Mouse (Mus musculus) intestine, postnatal 0 days (tissue): ENCODE results near the gene Pacsin2. TPM values are rescaled to one million over a fixed set of nuclear protein-coding genes. Genes with fewer than 3 reads are reported as not detected.

Experiments used
- ATAC-seq: fragments of 200-750 bp; cut with Nextera tagmentation; 2 replicates; pipeline ENCODE4 v1.8.0; 2017; ENCODE audit warnings: mild to moderate bottlenecking, moderate TSS enrichment, moderate library complexity
- H3K27ac ChIP-seq: fragments of 300-500 bp; sonication (generic); 2 replicates; pipeline ENCODE4 v1.5.1; 2014; ENCODE audit warnings: mild to moderate bottlenecking, low read depth, low read length, moderate library complexity
- H3K27me3 ChIP-seq: fragments of 300-500 bp; sonication (generic); replicated peaks from 2 replicates; pipeline ENCODE4 v1.6.1; 2014; ENCODE audit warnings: low read length, mixed read lengths; ENCODE audit not compliant: control insufficient read depth, insufficient read depth
- H3K36me3 ChIP-seq: fragments of 300-500 bp; sonication (generic); 2 replicates; pipeline ENCODE4 v1.6.1; 2014; ENCODE audit warnings: mild to moderate bottlenecking, moderate library complexity; ENCODE audit not compliant: control insufficient read depth, insufficient read depth
- H3K4me1 ChIP-seq: fragments of 300-500 bp; sonication (generic); replicated peaks from 2 replicates; pipeline ENCODE4 v1.6.1; 2014; ENCODE audit warnings: antibody characterized with exemption, low read length, mixed read lengths; ENCODE audit not compliant: control insufficient read depth, insufficient read depth
- H3K4me2 ChIP-seq: fragments of 300-500 bp; sonication (generic); replicated peaks from 2 replicates; pipeline ENCODE4 v1.6.1; 2014; ENCODE audit warnings: low read depth, mild to moderate bottlenecking, moderate library complexity
- H3K4me3 ChIP-seq: fragments of 300-500 bp; sonication (generic); 2 replicates; pipeline ENCODE4 v1.5.1; 2014; ENCODE audit warnings: low read depth, low read length
- H3K9ac ChIP-seq: fragments of 300-500 bp; sonication (generic); 2 replicates; pipeline ENCODE4 v1.6.1; 2014; ENCODE audit warnings: mild to moderate bottlenecking, low read depth, low read length
- H3K9me3 ChIP-seq: fragments of 300-500 bp; sonication (generic); 2 replicates; pipeline ENCODE4 v1.6.1; 2016; ENCODE audit warnings: mixed run types; ENCODE audit not compliant: control insufficient read depth
- CTCF ChIP-seq: sonication (generic); IDR thresholded peaks from 2 replicates; pipeline ENCODE4 v1.5.1; 2016; ENCODE audit warnings: low read depth, mild to moderate bottlenecking, control low read depth, antibody characterized with exemption, moderate library complexity
- WGBS: fragments of 180-500 bp; shearing (Covaris S2); extraction: QIAGEN DNeasy Blood & Tissue Kit; methylation state at CpG from one replicate; pipeline ENCODE4 v1.1.7; 2014; 5-methylcytosine and 5-hydroxymethylcytosine counted together
- polyA plus RNA-seq: library from polyadenylated mRNA; unstranded; fragments of >200 nt; fragmentation: Nextera tagmentation; extraction: Ambion mirVana; gene quantifications from 2 replicates; pipeline ENCODE4 v1.2.1, GENCODE M21; 2015

Gene Pacsin2
- polyA plus RNA-seq, 1 experiment from 2014 or later = 40.9 TPM

GRCm38 (mm10) chr15:83455637-83456036 lies 8.8 kb downstream of the Pacsin2 start:
- TF ChIP-seq CTCF = no peak
- H3K27me3 ChIP-seq = no peaks in the 10 kb centered on the region
- no peak for ATAC-seq
- peak overlapping the region; percentile 46 for H3K27ac ChIP-seq
- no peaks in the 10 kb centered on the region for H3K9me3 ChIP-seq
- WGBS = 81% methylated on average over 5 of the region's 5 CpGs
- H3K9ac ChIP-seq = no peak overlapping the region
- no peak overlapping the region for H3K4me2 ChIP-seq
- H3K4me1 ChIP-seq = peaks cover 35% of the 10 kb centered on the region
- no peaks in the 10 kb centered on the region for H3K36me3 ChIP-seq
- H3K4me3 ChIP-seq = no peak overlapping the region

- H3K4me1 ChIP-seq = peaks cover 37% of the 10 kb centered on the region
- H3K9me3 ChIP-seq = no peaks in the 10 kb centered on the region
- H3K4me3 ChIP-seq = no peak overlapping the region
- WGBS = 24% methylated on average over 3 of the region's 3 CpGs
- no peaks in the 10 kb centered on the region for H3K27me3 ChIP-seq
- H3K36me3 ChIP-seq = no peaks in the 10 kb centered on the region
- no peak overlapping the region for H3K9ac ChIP-seq
- ATAC-seq = no peak
- H3K27ac ChIP-seq = peak overlapping the region; percentile 46; the same call in 1 of the 2 replicates
- H3K4me2 ChIP-seq = no peak overlapping the region
- no peak for TF ChIP-seq CTCF
Measured at GRCm38 (mm10) chr15:83455034-83455433, 9.4 kb downstream of the Pacsin2 start.

GRCm38 (mm10) chr15:83454419-83454818 lies 10.0 kb downstream of the Pacsin2 start:
- H3K27ac ChIP-seq = no peak overlapping the region
- no peak overlapping the region for H3K4me2 ChIP-seq
- peaks cover 39% of the 10 kb centered on the region for H3K4me1 ChIP-seq

GRCm38 (mm10) chr15:83453879-83454278 lies 10.5 kb downstream of the Pacsin2 start:
- TF ChIP-seq CTCF = no peak
- ATAC-seq = no peak
- no peaks in the 10 kb centered on the region for H3K9me3 ChIP-seq
- no peak overlapping the region for H3K4me3 ChIP-seq
- H3K27ac ChIP-seq = peak overlapping the region; percentile 54
- 76% methylated on average over 3 of the region's 3 CpGs for WGBS
- H3K36me3 ChIP-seq = no peaks in the 10 kb centered on the region
- no peaks in the 10 kb centered on the region for H3K27me3 ChIP-seq
- no peak overlapping the region for H3K4me2 ChIP-seq
- H3K4me1 ChIP-seq = peaks cover 39% of the 10 kb centered on the region
- H3K9ac ChIP-seq = no peak overlapping the region

More at GRCm38 (mm10) chr15:83454419-83454818, 10.0 kb downstream of the Pacsin2 start:
- H3K9me3 ChIP-seq = no peaks in the 10 kb centered on the region
- no peak for ATAC-seq
- H3K9ac ChIP-seq = no peak overlapping the region
- no peaks in the 10 kb centered on the region for H3K36me3 ChIP-seq
- TF ChIP-seq CTCF = no peak
- no peaks in the 10 kb centered on the region for H3K27me3 ChIP-seq
- H3K4me3 ChIP-seq = no peak overlapping the region
- WGBS = 66% methylated on average over 7 of the region's 7 CpGs

- H3K4me1 ChIP-seq = peaks cover 39% of the 10 kb centered on the region
- WGBS = 39% methylated on average over 7 of the region's 7 CpGs
- ATAC-seq = peak; percentile 56
Measured at GRCm38 (mm10) chr15:83452219-83452760, 12.1 kb downstream of the Pacsin2 start.

GRCm38 (mm10) chr15:83451621-83452210 lies 12.7 kb downstream of the Pacsin2 start:
- Histone ChIP-seq H3K9me3 (no peaks in the 10 kb centered on the region), H3K4me1 (peaks cover 40% of the 10 kb centered on the region), H3K27ac (peak overlapping the region; percentile 87), H3K4me2 (peak overlapping the region; percentile 37), H3K36me3 (no peaks in the 10 kb centered on the region), H3K9ac (no peak overlapping the region), H3K27me3 (no peaks in the 10 kb centered on the region), H3K4me3 (no peak overlapping the region)
- no peak for TF ChIP-seq CTCF
- WGBS = 27% methylated on average over 7 of the region's 7 CpGs
- peak; percentile 71 for ATAC-seq

More at GRCm38 (mm10) chr15:83452219-83452760, 12.1 kb downstream of the Pacsin2 start:
- Histone ChIP-seq H3K36me3 (no peaks in the 10 kb centered on the region), H3K27ac (peak overlapping the region; percentile 87), H3K4me2 (peak overlapping the region; percentile 37), H3K9ac (no peak overlapping the region), H3K9me3 (no peaks in the 10 kb centered on the region), H3K27me3 (no peaks in the 10 kb centered on the region), H3K4me3 (no peak overlapping the region)
- no peak for TF ChIP-seq CTCF
